Mouse (Mus musculus): Measurements from ENCODE around the gene Mamstr. TPM values are rescaled to one million over a fixed set of nuclear protein-coding genes. Genes with fewer than 3 reads are reported as not detected.

The Mamstr gene
- polyA plus RNA-seq, 1 experiment: 5.2 TPM

- H3K27ac ChIP-seq (ENCODE audit: insufficient read depth, low read length): no peak overlapping the region
- no peaks in the 10 kb centered on the region for H3K4me1 ChIP-seq (ENCODE audit: control insufficient read depth, insufficient read depth, low read length)
- TF ChIP-seq POLR2A (IDR thresholded peaks at IDR 0.05; ENCODE audit: extremely low read depth, insufficient read depth, low read length): no peak
- TF ChIP-seq CTCF (IDR thresholded peaks at IDR 0.05; ENCODE audit: extremely low read depth, insufficient read depth, low read length): no peak
Observed at GRCm38 (mm10) chr7:45626571-45627076, 13.2 kb upstream of the Mamstr start.

GRCm38 (mm10) chr7:45627261-45627660, 12.5 kb upstream of the Mamstr start, which contains the start of gene Rasip1:
Gene Rasip1 (plus strand): TSS chr7:45627488.
- Histone ChIP-seq H3K27ac (ENCODE audit: insufficient read depth, low read length) (peak within 1 kb of the TSS; percentile 42), H3K4me1 (ENCODE audit: control insufficient read depth, insufficient read depth, low read length) (no peaks in the 10 kb centered on the region), H3K4me3 (ENCODE audit: insufficient read depth, low read length) (peak within 1 kb of the TSS; percentile 34)
- TF ChIP-seq CTCF (IDR thresholded peaks at IDR 0.05; ENCODE audit: extremely low read depth, insufficient read depth, low read length): no peak
- 0 out of 2 replicates have a peak, but pooled peaks have one; percentile 20 for TF ChIP-seq POLR2A (IDR thresholded peaks at IDR 0.05; ENCODE audit: extremely low read depth, insufficient read depth, low read length)

More at GRCm38 (mm10) chr7:45626571-45627076, 13.2 kb upstream of the Mamstr start:
- no peak overlapping the region for H3K4me3 ChIP-seq (ENCODE audit: insufficient read depth, low read length)

- Histone ChIP-seq H3K27ac (ENCODE audit: insufficient read depth, low read length) (peak overlapping the region; percentile 42), H3K4me3 (ENCODE audit: insufficient read depth, low read length) (peak overlapping the region; percentile 34), H3K4me1 (ENCODE audit: control insufficient read depth, insufficient read depth, low read length) (no peaks in the 10 kb centered on the region)
- peak; percentile 42 for TF ChIP-seq CTCF (IDR thresholded peaks at IDR 0.05; ENCODE audit: extremely low read depth, insufficient read depth, low read length)
- no peak; the same call in 1 of the 2 replicates for TF ChIP-seq POLR2A (IDR thresholded peaks at IDR 0.05; ENCODE audit: extremely low read depth, insufficient read depth, low read length)
Observed at GRCm38 (mm10) chr7:45628364-45629294, 11.1 kb upstream of the Mamstr start.

- Histone ChIP-seq H3K4me1 (ENCODE audit: control insufficient read depth, insufficient read depth, low read length) (no peaks in the 10 kb centered on the region), H3K27ac (ENCODE audit: insufficient read depth, low read length) (no peak overlapping the region), H3K4me3 (ENCODE audit: insufficient read depth, low read length) (no peak overlapping the region; the same call in 1 of the 2 replicates)
- TF ChIP-seq CTCF (IDR thresholded peaks at IDR 0.05; ENCODE audit: extremely low read depth, insufficient read depth, low read length): no peak
- no peak for TF ChIP-seq POLR2A (IDR thresholded peaks at IDR 0.05; ENCODE audit: extremely low read depth, insufficient read depth, low read length)
Observed at GRCm38 (mm10) chr7:45630064-45630907, 9.5 kb upstream of the Mamstr start.

- TF ChIP-seq CTCF (IDR thresholded peaks at IDR 0.05; ENCODE audit: extremely low read depth, insufficient read depth, low read length): no peak
- TF ChIP-seq POLR2A (IDR thresholded peaks at IDR 0.05; ENCODE audit: extremely low read depth, insufficient read depth, low read length): no peak
- no peak overlapping the region for H3K27ac ChIP-seq (ENCODE audit: insufficient read depth, low read length)
Observed at GRCm38 (mm10) chr7:45632499-45632898, 7.3 kb upstream of the Mamstr start.

GRCm38 (mm10) chr7:45634946-45635681, 4.7 kb upstream of the Mamstr start:
- Histone ChIP-seq H3K4me3 (ENCODE audit: insufficient read depth, low read length) (no peak overlapping the region), H3K4me1 (ENCODE audit: control insufficient read depth, insufficient read depth, low read length) (no peaks in the 10 kb centered on the region; the same call in 1 of the 2 replicates), H3K27ac (ENCODE audit: insufficient read depth, low read length) (no peak overlapping the region)
- TF ChIP-seq CTCF (IDR thresholded peaks at IDR 0.05; ENCODE audit: extremely low read depth, insufficient read depth, low read length) (no peak), POLR2A (IDR thresholded peaks at IDR 0.05; ENCODE audit: extremely low read depth, insufficient read depth, low read length) (peak; percentile 31; the same call in 1 of the 2 replicates)

More at GRCm38 (mm10) chr7:45632499-45632898, 7.3 kb upstream of the Mamstr start:
- H3K4me3 ChIP-seq (ENCODE audit: insufficient read depth, low read length): no peak overlapping the region
- no peaks in the 10 kb centered on the region for H3K4me1 ChIP-seq (ENCODE audit: control insufficient read depth, insufficient read depth, low read length)

GRCm38 (mm10) chr7:45635711-45636688, 3.8 kb upstream of the Mamstr start:
- no peak for TF ChIP-seq CTCF (IDR thresholded peaks at IDR 0.05; ENCODE audit: extremely low read depth, insufficient read depth, low read length)
- TF ChIP-seq POLR2A (IDR thresholded peaks at IDR 0.05; ENCODE audit: extremely low read depth, insufficient read depth, low read length): no peak
- H3K4me3 ChIP-seq (ENCODE audit: insufficient read depth, low read length): no peak overlapping the region
- no peaks in the 10 kb centered on the region; the same call in 1 of the 2 replicates for H3K4me1 ChIP-seq (ENCODE audit: control insufficient read depth, insufficient read depth, low read length)
- no peak overlapping the region for H3K27ac ChIP-seq (ENCODE audit: insufficient read depth, low read length)

- H3K4me1 ChIP-seq (ENCODE audit: control insufficient read depth, insufficient read depth, low read length): no peaks in the 10 kb centered on the region; the same call in 1 of the 2 replicates
- H3K27ac ChIP-seq (ENCODE audit: insufficient read depth, low read length): no peak overlapping the region
- TF ChIP-seq CTCF (IDR thresholded peaks at IDR 0.05; ENCODE audit: extremely low read depth, insufficient read depth, low read length) (no peak), POLR2A (IDR thresholded peaks at IDR 0.05; ENCODE audit: extremely low read depth, insufficient read depth, low read length) (no peak)
- H3K4me3 ChIP-seq (ENCODE audit: insufficient read depth, low read length): no peak overlapping the region
Observed at GRCm38 (mm10) chr7:45637710-45638109, 2.1 kb upstream of the Mamstr start.
